Mouse (Mus musculus) megakaryocyte, embryonic 14.5 days (primary cell): Measurements from ENCODE around the gene Olfr1259. TPM values are rescaled to one million over a fixed set of nuclear protein-coding genes. Genes with fewer than 3 reads are reported as not detected.
"Not testable (repeated sequence)": the region's sequence is repeated elsewhere in the genome, so short reads cannot be mapped to it uniquely, and the experiment has no call there.

Experiments used
- H3K27me3 ChIP-seq: replicated peaks from 2 replicates; pipeline ENCODE3; 2012; ENCODE audit warnings: inconsistent platforms
- H3K36me3 ChIP-seq: replicated peaks from 2 replicates; pipeline ENCODE3; 2012; ENCODE audit warnings: low read length, inconsistent platforms, mixed read lengths
- H3K4me1 ChIP-seq: 2 replicates; pipeline ENCODE4 v1.6.1; 2012; ENCODE audit warnings: inconsistent platforms
- H3K4me3 ChIP-seq: replicated peaks from 2 replicates; pipeline ENCODE3; 2012; ENCODE audit warnings: moderate library complexity, mild to moderate bottlenecking, inconsistent platforms
- H3K9me3 ChIP-seq: 2 replicates; pipeline ENCODE4 v1.6.1; 2012; ENCODE audit warnings: inconsistent platforms
- FLI1 ChIP-seq: IDR thresholded peaks from 2 replicates; pipeline ENCODE4 v1.6.1; 2012; ENCODE audit warnings: low read length, inconsistent platforms, mixed read lengths
- GATA1 ChIP-seq: IDR thresholded peaks from 3 replicates; pipeline ENCODE4 v1.6.1; 2012; ENCODE audit warnings: mixed read lengths, low read length, inconsistent platforms, borderline replicate concordance
- polyA plus RNA-seq: library from polyadenylated mRNA; stranded (reverse); fragments of >175 nt; gene quantifications from 2 replicates; pipeline ENCODE4 v1.2.3, GENCODE M21; 2012; ENCODE audit warnings: low replicate concordance; ENCODE audit not compliant: insufficient read depth

Gene Olfr1259
- polyA plus RNA-seq = not detected in 2 replicates

DNA sequence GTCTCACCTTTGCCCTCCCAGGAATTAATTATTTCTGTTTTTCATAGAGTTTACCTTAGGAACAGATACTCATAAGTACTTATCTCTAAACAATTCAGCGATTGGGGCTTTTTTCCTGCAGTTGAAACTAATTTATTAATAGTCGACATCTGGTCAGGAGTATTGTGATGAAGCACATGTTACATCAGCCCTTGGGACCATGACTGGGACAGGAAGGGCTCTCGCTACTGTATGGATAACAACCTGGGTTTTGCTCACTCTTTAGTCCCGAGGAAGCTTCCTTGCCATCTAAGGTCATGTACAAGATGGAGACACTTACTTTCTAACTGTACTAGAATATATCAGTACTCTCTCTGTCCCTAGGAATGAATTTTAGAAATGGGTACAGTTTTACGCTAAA is at the start of gene Olfr1259:
Olfr1259 (minus strand) TSS at position 101 of the 400 bp plus-strand sequence.
- no peak within 1 kb of the TSS for H3K4me3 ChIP-seq
- no peaks in the 10 kb centered on the region for H3K9me3 ChIP-seq
- TF ChIP-seq FLI1 (no peak), GATA1 (no peak)
- no peaks in the 10 kb centered on the region for H3K27me3 ChIP-seq
- no peaks in the 10 kb centered on the region for H3K4me1 ChIP-seq
- H3K36me3 ChIP-seq = no peaks in the 10 kb centered on the region

DNA sequence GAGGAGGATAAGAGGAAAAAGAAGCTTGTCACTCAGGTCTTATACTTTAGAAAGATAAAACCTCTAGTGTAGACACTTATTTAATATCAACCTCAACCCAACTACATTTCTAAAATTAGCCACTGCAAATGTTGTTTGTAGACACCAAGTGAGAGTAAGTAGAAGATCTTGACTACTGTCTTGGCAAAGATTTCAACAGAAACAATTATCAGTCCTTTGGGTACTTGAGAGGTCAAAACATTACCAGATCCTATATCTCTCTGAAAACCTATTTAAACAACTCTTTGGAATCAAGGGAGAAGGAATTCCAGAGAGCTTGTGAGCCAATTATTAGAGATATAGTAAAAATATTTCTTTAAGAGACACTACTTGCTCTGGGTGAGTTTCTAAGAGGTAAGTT is 42.5 kb upstream of the Olfr1259 start, which contains the start of gene Olfr1261:
Olfr1261 (plus strand) TSS at position 301 of the 400 bp plus-strand sequence.
- Histone ChIP-seq H3K27me3 (no peaks in the 10 kb centered on the region), H3K36me3 (no peaks in the 10 kb centered on the region), H3K4me1 (no peaks in the 10 kb centered on the region), H3K4me3 (no peak within 1 kb of the TSS), H3K9me3 (no peaks in the 10 kb centered on the region)
- TF ChIP-seq GATA1 = no peak
- TF ChIP-seq FLI1 = no peak

DNA sequence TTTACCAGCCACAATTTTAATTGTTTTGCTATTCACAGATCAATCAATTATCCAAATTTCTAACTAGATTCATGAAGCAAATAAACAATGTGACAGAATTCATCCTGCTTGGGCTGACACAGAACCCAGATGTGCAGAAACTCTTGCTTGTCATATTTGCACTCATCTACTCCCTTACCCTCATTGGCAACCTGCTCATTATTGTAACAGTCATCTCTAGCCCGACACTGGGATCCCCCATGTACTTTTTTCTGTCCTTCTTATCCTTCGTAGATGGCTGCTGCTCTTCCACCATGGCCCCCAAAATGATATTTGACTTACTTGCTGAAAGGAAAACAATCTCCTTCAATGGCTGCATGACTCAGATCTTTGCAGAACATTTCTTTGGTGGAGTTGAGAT is 29.2 kb upstream of the Olfr1259 start:
- Histone ChIP-seq H3K27me3 (no peaks in the 10 kb centered on the region), H3K4me1 (no peaks in the 10 kb centered on the region), H3K36me3 (no peaks in the 10 kb centered on the region), H3K9me3 (no peaks in the 10 kb centered on the region), H3K4me3 (no peak overlapping the region)
- TF ChIP-seq GATA1 (no peak), FLI1 (no peak)

DNA sequence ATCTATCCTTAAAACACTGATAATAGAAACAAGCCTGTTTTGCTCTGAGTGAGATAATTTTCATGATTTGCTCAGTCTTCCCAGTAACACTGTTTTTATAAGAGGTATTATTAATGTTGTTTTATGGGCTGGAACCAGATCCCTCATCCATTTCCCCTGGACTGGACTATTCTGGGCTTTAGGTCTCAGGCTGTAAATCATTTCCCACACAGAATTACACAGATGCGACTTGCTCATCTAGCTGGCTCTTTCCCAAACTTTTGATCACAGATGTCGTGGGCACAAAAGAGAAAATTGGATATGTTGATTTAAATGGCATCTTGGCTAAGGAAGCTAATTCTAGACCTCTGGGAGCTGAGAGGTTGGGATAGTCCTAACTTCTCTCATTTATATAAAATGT is 25.7 kb upstream of the Olfr1259 start, which contains the start of gene Olfr1260:
Olfr1260 (plus strand) TSS at position 157 of the 400 bp plus-strand sequence.
- no peaks in the 10 kb centered on the region for H3K4me1 ChIP-seq
- H3K27me3 ChIP-seq = no peaks in the 10 kb centered on the region
- no peaks in the 10 kb centered on the region for H3K9me3 ChIP-seq
- no peak within 1 kb of the TSS for H3K4me3 ChIP-seq
- no peaks in the 10 kb centered on the region for H3K36me3 ChIP-seq
- TF ChIP-seq GATA1 = no peak
- no peak for TF ChIP-seq FLI1

DNA sequence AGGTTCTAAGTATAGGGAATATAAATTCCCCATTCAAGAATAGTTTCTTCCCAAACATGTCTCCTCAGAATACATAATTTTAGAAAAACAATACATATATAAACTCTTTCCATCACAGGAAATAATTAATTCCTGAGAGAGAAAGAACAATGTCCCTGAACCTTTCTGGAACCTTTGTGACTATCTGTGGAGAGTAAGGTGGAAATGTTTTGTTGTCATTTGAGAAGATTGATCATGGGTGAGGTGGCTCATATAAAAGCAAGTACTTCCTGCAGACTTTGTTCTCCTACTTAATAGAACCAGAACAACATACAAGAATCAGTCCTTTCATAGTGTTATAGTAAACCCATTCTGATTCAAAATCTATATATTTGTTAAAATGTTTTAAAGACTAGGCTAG is 21.5 kb downstream of the Olfr1259 start, which contains the start of gene Olfr1258:
Olfr1258 (plus strand) TSS at position 301 of the 400 bp plus-strand sequence.
- Histone ChIP-seq H3K36me3 (no peaks in the 10 kb centered on the region), H3K9me3 (no peaks in the 10 kb centered on the region), H3K4me1 (no peaks in the 10 kb centered on the region), H3K4me3 (no peak within 1 kb of the TSS), H3K27me3 (no peaks in the 10 kb centered on the region)
- TF ChIP-seq FLI1 (no peak), GATA1 (no peak)

DNA sequence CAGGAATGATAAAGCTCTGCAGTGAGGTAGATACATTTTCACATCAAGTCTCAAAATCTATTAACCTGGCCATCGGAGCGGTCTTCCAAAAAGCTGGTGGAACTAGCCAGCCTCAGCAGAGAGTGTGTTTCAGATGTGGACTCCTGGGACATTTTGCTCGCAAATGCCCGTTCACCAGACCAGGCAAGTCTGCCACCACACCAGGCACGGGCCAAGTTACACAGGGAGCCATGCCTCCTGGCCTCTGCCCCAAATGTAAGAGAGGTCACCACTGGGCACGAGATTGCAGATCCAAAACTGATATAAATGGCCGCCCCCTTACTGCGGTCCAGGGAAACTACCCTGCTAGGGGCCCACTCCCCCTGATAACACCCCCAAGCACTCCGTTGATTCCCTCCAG is 35.8 kb downstream of the Olfr1259 start:
- H3K9me3 ChIP-seq, H3K4me1 ChIP-seq, H3K27me3 ChIP-seq, H3K4me3 ChIP-seq, H3K36me3 ChIP-seq: not testable (repeated sequence)

Other genes with a start within 250 kb of the Olfr1259 start
- gene Olfr1252, start 223.7 kb downstream of the Olfr1259 start, polyA plus RNA-seq = not detected in 2 replicates
- not detected in 2 replicates for gene Olfr1253, start 191.6 kb downstream of the Olfr1259 start, polyA plus RNA-seq
- not detected in 2 replicates for gene Olfr1254, start 155.0 kb downstream of the Olfr1259 start, polyA plus RNA-seq
- gene Olfr1255, start 136.6 kb downstream of the Olfr1259 start, polyA plus RNA-seq = not detected in 2 replicates
- not detected in 2 replicates for gene Olfr1256, start 107.1 kb downstream of the Olfr1259 start, polyA plus RNA-seq
- not detected in 2 replicates for gene Olfr48, start 100.5 kb downstream of the Olfr1259 start, polyA plus RNA-seq
- gene Olfr1257, start 70.2 kb downstream of the Olfr1259 start, polyA plus RNA-seq = not detected in 2 replicates
- gene Olfr1258, start 21.4 kb downstream of the Olfr1259 start, polyA plus RNA-seq = not detected in 2 replicates
- gene Olfr1260, start 25.7 kb upstream of the Olfr1259 start, polyA plus RNA-seq = not detected in 2 replicates
- 0.52 TPM in 1 of 2 replicates, not detected in the other for gene Olfr1261, start 42.6 kb upstream of the Olfr1259 start, polyA plus RNA-seq
- gene Olfr1262, start 51.5 kb upstream of the Olfr1259 start, polyA plus RNA-seq = not detected in 2 replicates
- not detected in 2 replicates for gene Olfr1263, start 63.5 kb upstream of the Olfr1259 start, polyA plus RNA-seq
- not detected in 2 replicates for gene Olfr1264, start 76.9 kb upstream of the Olfr1259 start, polyA plus RNA-seq
- gene Olfr1265, start 86.7 kb upstream of the Olfr1259 start, polyA plus RNA-seq = not detected in 2 replicates
- not detected in 2 replicates for gene Olfr140, start 114.9 kb upstream of the Olfr1259 start, polyA plus RNA-seq
- not detected in 2 replicates for gene Olfr1269, start 172.7 kb upstream of the Olfr1259 start, polyA plus RNA-seq
- not detected in 2 replicates for gene Olfr32, start 193.6 kb upstream of the Olfr1259 start, polyA plus RNA-seq
- gene Olfr1270, start 204.4 kb upstream of the Olfr1259 start, polyA plus RNA-seq = not detected in 2 replicates